Mouse (Mus musculus): ENCODE measurements around the gene Plxna2. TPM values are rescaled to one million over a fixed set of nuclear protein-coding genes. Genes with fewer than 3 reads are reported as not detected.

Gene Plxna2
- 8.1 and 8.7 TPM in 2 replicates for polyA plus RNA-seq (2015; fragmentation: Nextera tagmentation; extraction: Ambion mirVana)

DNA sequence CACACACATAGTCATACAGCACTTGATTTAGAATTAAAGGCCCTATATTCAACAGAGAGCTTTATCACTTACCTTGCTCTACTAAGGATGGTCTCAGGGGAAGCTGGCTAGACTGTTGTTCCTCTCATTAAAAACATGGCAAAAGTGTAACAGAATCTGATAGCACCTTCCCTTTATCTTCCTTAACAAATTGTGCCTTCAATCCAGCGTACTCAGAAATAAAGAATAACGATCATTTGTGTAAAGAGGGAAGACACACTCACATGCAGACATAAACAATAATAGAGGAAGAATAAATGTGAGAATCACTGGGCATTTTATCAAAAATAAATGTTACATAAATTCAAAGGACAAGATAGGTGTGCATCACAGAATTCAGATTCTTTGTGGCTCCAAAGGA is at the start of gene Plxna2:
Plxna2 (plus strand) TSS at position 301 of the 400 bp plus-strand sequence.
- H3K4me2 ChIP-seq = peak within 1 kb of the TSS; percentile 92
- 0 out of 2 replicates have a peak within 1 kb of the TSS, but pooled peaks have one; percentile 81 for H3K27ac ChIP-seq
- no peaks in the 10 kb centered on the region for H3K9me3 ChIP-seq
- no peak for ATAC-seq (ENCODE audit: insufficient number of reproducible peaks, low FRiP score, low TSS enrichment, low read depth)
- peaks cover 8% of the 10 kb centered on the region; the same call in 1 of the 2 replicates for H3K27me3 ChIP-seq
- no peak within 1 kb of the TSS for H3K9ac ChIP-seq
- H3K36me3 ChIP-seq = no peaks in the 10 kb centered on the region
- WGBS = 95% methylated on average over 2 of the region's 2 CpGs
- H3K4me1 ChIP-seq = peaks cover 28% of the 10 kb centered on the region
- peak within 1 kb of the TSS; percentile 65 for H3K4me3 ChIP-seq

DNA sequence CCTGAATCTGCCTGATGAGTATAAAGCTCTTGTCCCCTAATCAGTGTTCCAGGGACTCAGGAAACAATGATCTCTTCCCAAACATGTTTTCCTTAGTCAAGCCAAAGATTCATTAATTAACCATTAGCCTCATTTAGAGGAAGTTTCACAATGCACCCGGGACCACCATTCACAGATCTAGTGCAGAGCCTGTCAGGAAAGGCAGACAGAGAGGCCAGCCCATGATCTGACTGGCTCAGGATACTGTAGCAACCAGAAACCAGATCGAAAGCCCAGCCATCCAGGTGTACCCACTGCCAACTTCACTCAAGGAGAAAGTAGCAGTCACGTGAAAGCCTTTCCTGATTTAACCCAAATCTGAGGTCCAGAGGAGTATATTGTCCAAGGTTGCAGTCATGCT is 44.1 kb upstream of the Plxna2 start:
- H3K27me3 ChIP-seq = no peaks in the 10 kb centered on the region
- H3K36me3 ChIP-seq = no peaks in the 10 kb centered on the region
- WGBS = 79% methylated on average over 3 of the region's 3 CpGs
- H3K4me2 ChIP-seq = no peak overlapping the region
- no peaks in the 10 kb centered on the region for H3K4me1 ChIP-seq
- H3K4me3 ChIP-seq = no peak overlapping the region
- H3K9ac ChIP-seq = no peak overlapping the region
- ATAC-seq (ENCODE audit: insufficient number of reproducible peaks, low FRiP score, low TSS enrichment, low read depth) = no peak
- H3K9me3 ChIP-seq = no peaks in the 10 kb centered on the region
- no peak overlapping the region for H3K27ac ChIP-seq

DNA sequence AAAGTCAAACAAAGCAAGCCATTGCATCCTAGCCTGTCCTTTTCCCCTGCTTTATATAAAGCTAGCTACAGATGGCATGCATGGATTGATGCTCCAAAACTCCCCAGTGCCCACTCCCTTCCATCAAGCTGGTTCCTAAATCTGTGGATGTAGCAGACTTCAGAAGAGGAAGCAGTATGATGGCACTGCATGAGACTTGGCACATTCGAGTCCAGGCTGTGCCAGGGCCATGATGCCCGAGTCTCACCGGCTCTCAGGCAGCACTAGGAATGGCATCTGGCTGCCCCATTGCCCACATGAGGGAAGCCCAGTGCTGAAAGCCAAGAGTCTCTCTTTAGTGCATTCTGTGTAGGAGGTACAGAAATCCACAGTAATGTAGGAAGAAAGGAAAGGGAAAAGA is 39.7 kb upstream of the Plxna2 start:
- Histone ChIP-seq H3K9ac (no peak overlapping the region), H3K27me3 (no peaks in the 10 kb centered on the region), H3K4me2 (no peak overlapping the region), H3K36me3 (no peaks in the 10 kb centered on the region), H3K4me1 (no peaks in the 10 kb centered on the region), H3K27ac (no peak overlapping the region), H3K4me3 (no peak overlapping the region), H3K9me3 (no peaks in the 10 kb centered on the region)
- no peak for ATAC-seq (ENCODE audit: insufficient number of reproducible peaks, low FRiP score, low TSS enrichment, low read depth)
- 82% methylated on average over 3 of the region's 3 CpGs for WGBS

DNA sequence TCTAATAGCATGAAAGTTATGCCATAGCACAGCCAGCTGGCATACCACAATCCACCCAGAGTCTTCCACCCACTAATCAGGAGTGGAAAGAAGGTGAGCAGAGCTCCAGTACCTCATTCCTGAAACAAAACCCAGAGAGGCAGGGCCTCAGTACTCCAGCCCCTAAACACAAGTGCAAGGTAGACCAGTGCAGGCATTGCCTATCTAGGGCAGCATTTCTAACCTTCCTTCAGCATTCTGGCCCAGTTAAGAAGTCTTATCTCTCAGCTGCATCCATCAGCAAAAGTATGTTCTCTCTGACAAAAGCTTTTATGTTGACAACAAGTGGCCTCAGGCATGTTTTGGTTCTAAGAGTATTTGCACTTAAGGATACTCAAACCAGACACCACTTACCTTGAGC is 37.5 kb upstream of the Plxna2 start:
- H3K27ac ChIP-seq = no peak overlapping the region
- no peak for ATAC-seq (ENCODE audit: insufficient number of reproducible peaks, low FRiP score, low TSS enrichment, low read depth)

DNA sequence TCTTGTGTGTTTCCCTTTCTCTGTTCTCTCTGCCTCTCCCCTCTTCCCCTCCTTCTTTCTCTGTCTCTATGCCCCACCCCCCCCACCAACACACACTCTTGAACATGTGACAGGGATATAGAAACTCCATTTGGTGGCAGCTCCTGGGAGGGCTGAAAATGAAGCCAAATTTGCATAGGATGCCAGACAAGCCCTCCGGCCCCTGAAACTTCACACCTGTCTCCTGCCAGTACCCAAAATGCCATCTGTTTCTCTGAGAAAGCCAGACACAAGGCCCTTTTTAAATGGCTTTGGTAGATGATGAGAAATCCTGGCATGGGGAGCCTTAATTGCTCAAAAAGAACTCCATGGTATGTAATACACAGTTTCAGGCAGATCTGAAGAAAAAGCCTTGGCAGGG is 31.3 kb upstream of the Plxna2 start:
- Histone ChIP-seq H3K4me1 (peaks cover 15% of the 10 kb centered on the region; the same call in 1 of the 2 replicates), H3K9ac (no peak overlapping the region), H3K27me3 (no peaks in the 10 kb centered on the region), H3K27ac (no peak overlapping the region), H3K4me3 (no peak overlapping the region), H3K9me3 (no peaks in the 10 kb centered on the region), H3K4me2 (no peak overlapping the region), H3K36me3 (no peaks in the 10 kb centered on the region)
- 0 out of 2 replicates have a peak, but pooled peaks have one; percentile 48 for ATAC-seq (ENCODE audit: insufficient number of reproducible peaks, low FRiP score, low TSS enrichment, low read depth)
- WGBS = 39% methylated on average over 1 of the region's 1 CpGs

More for the DNA sequence above, 37.5 kb upstream of the Plxna2 start:
- H3K4me1 ChIP-seq = no peaks in the 10 kb centered on the region
- no peak overlapping the region for H3K4me2 ChIP-seq
- no peak overlapping the region for H3K4me3 ChIP-seq
- H3K27me3 ChIP-seq = no peaks in the 10 kb centered on the region
- H3K36me3 ChIP-seq = no peaks in the 10 kb centered on the region
- H3K9ac ChIP-seq = no peak overlapping the region
- no peaks in the 10 kb centered on the region for H3K9me3 ChIP-seq

DNA sequence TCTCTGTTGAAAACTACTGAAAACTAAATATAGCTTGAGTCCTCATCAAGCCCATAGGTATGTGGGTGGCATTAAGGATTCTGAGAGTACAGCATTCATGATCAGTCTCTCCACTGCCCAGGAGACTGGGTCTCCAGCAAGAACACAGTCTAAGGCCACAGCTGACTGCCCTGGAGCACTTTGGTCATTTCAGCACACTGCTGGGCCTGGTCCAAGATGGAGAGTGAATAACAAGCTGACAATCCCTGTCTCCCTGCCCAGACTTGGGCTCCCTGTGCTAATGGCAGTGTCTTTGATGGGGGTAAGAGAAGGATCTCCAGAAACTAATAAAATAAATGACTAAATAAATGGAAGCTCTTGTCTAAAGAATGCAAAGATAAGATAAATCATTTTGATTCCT is 30.5 kb upstream of the Plxna2 start:
- Histone ChIP-seq H3K36me3 (no peaks in the 10 kb centered on the region), H3K4me1 (peaks cover 15% of the 10 kb centered on the region; the same call in 1 of the 2 replicates), H3K9me3 (no peaks in the 10 kb centered on the region), H3K9ac (no peak overlapping the region), H3K4me3 (no peak overlapping the region), H3K27me3 (no peaks in the 10 kb centered on the region), H3K27ac (peak overlapping the region; percentile 12; the same call in 1 of the 2 replicates), H3K4me2 (no peak overlapping the region)
- no peak for ATAC-seq (ENCODE audit: insufficient number of reproducible peaks, low FRiP score, low TSS enrichment, low read depth)

DNA sequence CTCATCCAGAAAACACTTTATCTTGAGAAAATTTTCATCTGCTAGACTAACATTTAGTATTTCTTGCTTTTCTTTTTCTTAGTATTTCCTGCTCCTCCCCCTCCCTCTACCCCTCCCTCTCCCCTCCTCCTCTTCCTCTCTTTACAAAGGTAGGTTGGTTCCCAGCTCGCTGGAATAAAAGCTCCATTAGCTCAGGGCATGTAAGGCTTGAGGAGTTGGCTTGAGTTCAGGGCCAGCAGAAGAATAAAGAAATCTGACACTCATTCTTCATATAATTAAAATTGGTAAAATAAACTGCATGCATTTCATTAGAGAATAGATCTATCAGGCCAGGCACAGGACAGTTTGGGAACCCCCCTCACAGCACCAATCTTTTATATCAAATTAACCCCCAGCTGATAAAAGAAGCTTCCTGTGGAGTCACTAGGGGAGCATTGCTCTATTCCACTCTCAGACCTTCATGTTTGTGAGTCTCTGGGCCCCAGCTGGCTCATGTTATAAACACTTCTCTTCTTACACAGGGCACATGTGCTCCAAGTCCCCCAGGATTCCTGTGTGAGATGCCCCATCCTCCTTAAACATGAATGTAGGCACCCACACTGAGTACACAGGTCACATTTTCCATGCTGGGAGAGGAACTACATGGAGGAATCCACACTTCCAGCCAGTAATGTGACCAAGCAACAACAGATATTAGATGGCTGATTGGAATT is 29.9 kb upstream of the Plxna2 start:
- no peak overlapping the region for H3K9ac ChIP-seq
- H3K4me2 ChIP-seq = no peak overlapping the region
- no peaks in the 10 kb centered on the region for H3K27me3 ChIP-seq
- no peaks in the 10 kb centered on the region for H3K9me3 ChIP-seq
- H3K36me3 ChIP-seq = no peaks in the 10 kb centered on the region
- WGBS = 28% methylated on average over 1 of the region's 1 CpGs
- H3K27ac ChIP-seq = no peak overlapping the region
- ATAC-seq (ENCODE audit: insufficient number of reproducible peaks, low FRiP score, low TSS enrichment, low read depth) = no peak
- no peak overlapping the region for H3K4me3 ChIP-seq
- peaks cover 15% of the 10 kb centered on the region; the same call in 1 of the 2 replicates for H3K4me1 ChIP-seq

DNA sequence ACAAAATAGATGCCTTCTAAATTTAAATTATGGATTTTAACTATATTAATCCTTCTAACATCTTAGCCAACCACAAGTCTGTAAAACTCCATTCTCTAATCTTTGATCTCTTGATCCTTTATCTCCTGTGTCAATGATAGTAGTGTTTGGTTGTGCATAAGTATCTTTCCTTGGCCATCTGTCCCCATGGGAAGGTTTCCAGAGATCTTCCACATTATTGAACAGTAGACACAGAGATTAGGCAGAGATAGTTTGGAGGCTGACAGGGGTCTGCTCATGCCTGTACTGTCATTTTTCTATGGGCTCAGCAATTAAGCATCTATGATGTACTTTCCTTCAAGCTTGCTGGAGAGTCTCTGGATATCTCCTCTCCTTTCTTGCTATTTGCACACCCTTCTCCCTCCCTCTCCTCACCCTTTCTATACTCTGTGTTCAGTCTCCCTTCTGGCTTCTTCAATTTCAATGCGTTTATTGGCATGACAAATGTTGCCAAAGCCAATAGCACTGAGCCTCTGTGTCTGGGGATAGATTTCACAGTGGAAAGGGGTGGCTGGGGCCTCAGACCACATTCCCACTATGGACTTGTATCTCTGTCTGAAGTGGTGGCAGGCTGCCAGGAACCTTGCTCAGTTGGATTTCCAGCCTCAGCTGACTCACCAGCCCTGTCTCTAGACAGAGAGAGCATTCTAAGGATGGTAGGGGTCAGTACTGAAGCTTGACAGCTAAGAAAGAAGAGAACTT is 29.1 kb upstream of the Plxna2 start:
- Histone ChIP-seq H3K4me1 (peaks cover 20% of the 10 kb centered on the region), H3K27ac (0 out of 2 replicates have a peak overlapping the region, but pooled peaks have one; percentile 27), H3K27me3 (no peaks in the 10 kb centered on the region), H3K4me3 (no peak overlapping the region), H3K36me3 (no peaks in the 10 kb centered on the region), H3K4me2 (no peak overlapping the region), H3K9me3 (no peaks in the 10 kb centered on the region), H3K9ac (no peak overlapping the region)
- ATAC-seq (ENCODE audit: insufficient number of reproducible peaks, low FRiP score, low TSS enrichment, low read depth) = peak; percentile 35; the same call in 1 of the 2 replicates
- WGBS = 32% methylated on average over 1 of the region's 1 CpGs

DNA sequence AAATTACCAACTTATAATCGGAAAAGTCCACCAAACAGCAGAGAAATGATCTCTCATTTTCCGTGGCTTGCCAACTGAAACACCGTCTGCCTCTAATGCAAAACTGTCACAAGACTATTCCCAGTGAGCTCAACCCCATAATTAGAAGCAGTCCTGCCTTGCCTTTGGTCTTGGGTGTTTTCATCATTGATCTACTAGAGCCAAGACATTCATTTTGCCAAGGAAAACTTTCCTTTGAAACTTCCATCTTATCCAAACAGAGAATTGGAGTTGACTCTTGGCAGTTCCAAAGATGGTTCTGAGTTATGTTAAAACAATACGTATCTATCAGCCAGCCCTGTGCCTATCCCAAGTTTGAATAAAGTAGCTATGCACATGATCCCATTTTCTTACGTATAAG is 24.9 kb upstream of the Plxna2 start:
- H3K4me2 ChIP-seq = no peak overlapping the region
- no peaks in the 10 kb centered on the region for H3K9me3 ChIP-seq
- no peak overlapping the region for H3K4me3 ChIP-seq
- H3K9ac ChIP-seq = no peak overlapping the region
- no peaks in the 10 kb centered on the region for H3K27me3 ChIP-seq
- no peaks in the 10 kb centered on the region for H3K36me3 ChIP-seq
- 41% methylated on average over 5 of the region's 5 CpGs for WGBS
- peak; percentile 63; the same call in 1 of the 2 replicates for ATAC-seq (ENCODE audit: insufficient number of reproducible peaks, low FRiP score, low TSS enrichment, low read depth)
- H3K27ac ChIP-seq = no peak overlapping the region
- H3K4me1 ChIP-seq = peaks cover 14% of the 10 kb centered on the region

DNA sequence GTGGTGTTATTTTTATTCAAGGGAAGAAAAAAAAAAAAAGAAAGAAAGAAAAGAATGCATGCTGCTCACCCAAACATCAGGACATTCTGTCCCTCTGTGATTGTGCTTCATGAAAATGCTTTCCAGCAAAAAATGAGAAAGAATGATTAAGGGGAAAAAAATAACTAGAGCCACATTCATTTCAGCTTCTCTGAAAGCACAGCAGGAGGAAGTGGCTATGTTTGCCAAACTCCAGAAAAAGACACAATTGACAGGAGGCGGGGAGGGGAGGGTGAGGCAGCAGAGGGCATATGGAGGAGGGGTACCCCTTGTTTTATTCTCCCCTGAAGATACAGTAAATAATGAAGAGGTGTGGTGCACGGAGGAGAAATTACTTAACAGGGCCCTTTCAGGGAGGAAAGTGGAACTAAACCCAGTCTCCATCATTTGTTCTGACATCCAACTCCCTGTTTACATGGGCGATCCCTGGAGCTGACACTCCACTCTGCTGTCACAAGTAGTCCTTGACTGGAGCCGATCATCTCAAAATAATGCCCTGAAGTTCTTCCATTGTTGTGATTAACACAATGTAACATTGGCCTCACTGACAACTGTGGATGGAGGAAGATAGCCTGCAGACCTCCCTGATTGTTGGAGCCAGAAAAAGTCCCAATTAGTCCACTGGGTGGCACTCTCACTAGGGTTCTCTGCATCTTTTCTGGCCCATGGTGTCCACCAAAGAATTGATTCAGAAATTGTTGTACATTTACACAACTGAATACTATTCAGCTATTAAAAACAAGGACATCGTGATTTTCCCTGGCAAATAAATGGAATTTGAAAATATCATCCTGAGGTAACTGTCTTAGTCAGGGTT is 10.4 kb upstream of the Plxna2 start:
- Histone ChIP-seq H3K36me3 (no peaks in the 10 kb centered on the region), H3K4me2 (no peak overlapping the region), H3K4me3 (no peak overlapping the region), H3K27me3 (no peaks in the 10 kb centered on the region), H3K27ac (no peak overlapping the region), H3K4me1 (peaks cover 6% of the 10 kb centered on the region), H3K9ac (no peak overlapping the region), H3K9me3 (no peaks in the 10 kb centered on the region)
- 71% methylated on average over 5 of the region's 5 CpGs for WGBS
- ATAC-seq (ENCODE audit: insufficient number of reproducible peaks, low FRiP score, low TSS enrichment, low read depth) = no peak

DNA sequence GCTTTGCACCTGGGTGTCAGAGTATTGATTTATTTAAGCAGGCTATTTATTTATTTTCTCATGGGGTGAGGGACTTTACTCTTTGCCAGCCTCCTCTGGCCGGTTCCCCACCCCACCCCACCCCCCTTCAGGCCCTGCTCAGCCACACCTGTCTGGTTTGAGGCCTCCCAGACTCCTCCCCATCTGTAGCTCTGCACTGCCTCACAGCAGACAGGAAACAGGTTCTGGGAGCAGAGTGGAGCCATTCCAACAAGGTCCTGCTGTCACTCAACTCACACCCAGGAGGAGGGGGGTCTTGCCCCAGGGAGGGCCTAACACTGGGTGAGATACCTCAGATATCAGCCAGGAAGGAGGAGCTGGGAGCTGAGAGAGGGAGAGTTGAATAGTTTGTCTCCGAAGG is 7.5 kb upstream of the Plxna2 start:
- H3K4me1 ChIP-seq = peaks cover 10% of the 10 kb centered on the region
- H3K27me3 ChIP-seq = peaks cover 3% of the 10 kb centered on the region; the same call in 1 of the 2 replicates
- no peak overlapping the region for H3K4me3 ChIP-seq
- peak; percentile 69; the same call in 1 of the 2 replicates for ATAC-seq (ENCODE audit: insufficient number of reproducible peaks, low FRiP score, low TSS enrichment, low read depth)
- H3K9ac ChIP-seq = no peak overlapping the region
- WGBS = 10% methylated on average over 2 of the region's 2 CpGs
- no peaks in the 10 kb centered on the region for H3K9me3 ChIP-seq
- no peaks in the 10 kb centered on the region for H3K36me3 ChIP-seq
- no peak overlapping the region for H3K4me2 ChIP-seq
- H3K27ac ChIP-seq = no peak overlapping the region
